Mouse (Mus musculus): Measurements from ENCODE around the gene Eef1akmt4. TPM values are rescaled to one million over a fixed set of nuclear protein-coding genes. Genes with fewer than 3 reads are reported as not detected.

Eef1akmt4 gene
- total RNA-seq, 2 experiments from 2014 or later = 3.4 to 6.3 TPM

DNA sequence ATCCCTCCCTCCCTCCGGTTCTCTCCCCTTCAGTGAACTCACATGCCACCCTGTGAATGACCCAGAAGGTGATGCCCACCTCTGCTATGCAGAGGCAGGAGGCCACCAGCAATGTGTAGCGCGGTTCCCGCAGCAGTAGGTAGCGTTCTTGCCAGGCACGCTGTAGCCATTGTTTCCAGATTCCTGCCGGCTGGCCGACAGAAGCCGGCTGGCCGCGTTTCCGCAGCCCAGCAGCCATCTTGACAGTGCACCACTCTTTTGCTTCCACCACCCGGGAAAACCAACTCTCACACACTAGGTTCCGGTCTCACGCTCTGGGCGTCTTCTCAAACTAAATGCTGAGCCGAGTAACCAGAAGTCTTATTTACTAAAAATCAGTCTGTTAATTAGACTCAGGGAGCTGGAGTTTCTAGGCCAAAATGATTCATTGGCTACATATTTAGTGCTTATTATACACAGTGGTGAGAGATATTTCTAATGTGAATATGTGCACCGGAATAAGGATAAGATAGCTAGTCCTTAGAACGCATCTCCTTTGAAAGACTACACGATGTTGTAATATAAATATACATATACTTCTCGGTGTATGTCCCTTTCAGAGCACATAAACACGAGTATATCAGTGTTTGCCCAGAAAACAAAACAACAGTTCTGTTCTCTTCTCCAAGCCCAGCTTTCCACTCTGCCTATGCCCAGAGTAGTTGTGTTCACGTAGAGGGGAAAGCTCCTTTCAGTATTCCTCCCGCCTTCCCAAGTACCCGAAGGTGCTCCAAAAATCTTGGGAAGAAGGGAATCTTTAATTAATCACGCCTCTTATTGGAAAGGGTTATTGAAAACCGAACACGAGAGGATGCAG lies 664 bp upstream of the Eef1akmt4 start:
- intact Hi-C loops (cut with DNase I) = loop anchor here (2.0 to 5.0 kb wide), 2 partner anchors 40 to 73 kb away; partner anchors contain the start of genes Ap2m1 and Psmd2
- no peak for TF ChIP-seq CTCF (IDR thresholded peaks at IDR 0.05)
- Histone ChIP-seq H3K27ac (peak overlapping the region; percentile 93), H3K4me3 (peak overlapping the region; percentile 86)
- peak; percentile 77 for DNase-seq

DNA sequence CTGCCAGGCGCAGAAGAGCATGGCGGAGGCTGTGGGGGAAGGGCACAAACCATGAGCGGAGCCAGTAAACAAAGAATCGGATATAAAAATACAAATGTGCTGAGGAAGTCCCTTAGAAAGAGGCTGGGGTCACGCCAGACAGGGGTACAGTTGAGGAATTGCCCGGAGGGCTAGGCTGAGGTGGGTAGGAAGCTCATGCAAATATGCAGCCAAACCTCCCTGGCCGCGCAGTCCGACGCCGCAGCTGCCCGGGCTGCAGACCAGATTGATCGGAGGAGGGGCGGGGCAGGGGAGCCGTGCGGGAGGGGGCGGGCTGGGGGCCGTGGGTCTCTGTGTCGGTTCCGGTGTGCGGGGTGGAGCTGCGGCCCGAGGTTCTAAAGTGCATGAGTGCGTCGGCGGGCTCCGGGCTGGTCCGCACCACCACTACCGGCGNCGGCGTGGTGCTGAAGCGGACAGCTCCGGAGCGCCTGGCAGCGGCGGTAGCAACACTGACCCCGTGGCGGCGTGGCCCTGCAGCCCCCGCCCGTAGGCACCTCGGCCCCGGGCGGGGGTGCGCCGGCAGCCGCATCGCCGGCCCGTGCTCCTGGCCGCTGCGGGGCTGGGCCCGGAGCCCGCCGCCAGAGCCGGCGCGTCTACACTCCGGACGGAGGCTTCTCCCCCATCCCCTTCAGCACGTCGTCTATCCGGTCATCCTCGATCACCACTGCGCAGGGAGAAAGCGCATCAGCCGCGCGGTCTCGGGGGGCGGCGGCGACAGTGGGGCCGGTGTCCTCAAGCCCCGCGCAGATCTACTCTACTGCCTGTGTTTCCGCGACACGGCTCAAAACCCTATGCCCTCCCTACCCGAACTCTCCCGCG lies 8.4 kb downstream of the Eef1akmt4 start:
- Histone ChIP-seq H3K4me3 (peak overlapping the region; percentile 84), H3K27ac (no peak overlapping the region)
- intact Hi-C loops (cut with DNase I) = no loop called here
- TF ChIP-seq CTCF (IDR thresholded peaks at IDR 0.05) = no peak
- DNase-seq = peak; percentile 56

GRCm38 (mm10) chr16:20620399-20620735 lies 9.0 kb downstream of the Eef1akmt4 start:
- intact Hi-C loops (cut with DNase I) = no loop called here
- no peak for DNase-seq
- no peak for TF ChIP-seq CTCF (IDR thresholded peaks at IDR 0.05)
- peak overlapping the region; percentile 84 for H3K4me3 ChIP-seq
- H3K27ac ChIP-seq = no peak overlapping the region

GRCm38 (mm10) chr16:20620751-20621190 lies 9.4 kb downstream of the Eef1akmt4 start:
- peak overlapping the region; percentile 84 for H3K4me3 ChIP-seq
- H3K27ac ChIP-seq = no peak overlapping the region; the same call in 1 of the 2 replicates
- no peak for TF ChIP-seq CTCF (IDR thresholded peaks at IDR 0.05)
- intact Hi-C loops (cut with DNase I) = no loop called here
- DNase-seq = no peak

- Histone ChIP-seq H3K4me3 (peak within 1 kb of the TSS; percentile 84), H3K27ac (no peak within 1 kb of the TSS; the same call in 1 of the 2 replicates)
- TF ChIP-seq CTCF (IDR thresholded peaks at IDR 0.05) = no peak
- intact Hi-C loops (cut with DNase I) = no loop called here
- DNase-seq = peak; percentile 84
Observed at GRCm38 (mm10) chr16:20621191-20621990, 10.0 kb downstream of the Eef1akmt4 start, which contains the start of gene Camk2n2. Gene Camk2n2 (minus strand): TSS chr16:20621287.

DNA sequence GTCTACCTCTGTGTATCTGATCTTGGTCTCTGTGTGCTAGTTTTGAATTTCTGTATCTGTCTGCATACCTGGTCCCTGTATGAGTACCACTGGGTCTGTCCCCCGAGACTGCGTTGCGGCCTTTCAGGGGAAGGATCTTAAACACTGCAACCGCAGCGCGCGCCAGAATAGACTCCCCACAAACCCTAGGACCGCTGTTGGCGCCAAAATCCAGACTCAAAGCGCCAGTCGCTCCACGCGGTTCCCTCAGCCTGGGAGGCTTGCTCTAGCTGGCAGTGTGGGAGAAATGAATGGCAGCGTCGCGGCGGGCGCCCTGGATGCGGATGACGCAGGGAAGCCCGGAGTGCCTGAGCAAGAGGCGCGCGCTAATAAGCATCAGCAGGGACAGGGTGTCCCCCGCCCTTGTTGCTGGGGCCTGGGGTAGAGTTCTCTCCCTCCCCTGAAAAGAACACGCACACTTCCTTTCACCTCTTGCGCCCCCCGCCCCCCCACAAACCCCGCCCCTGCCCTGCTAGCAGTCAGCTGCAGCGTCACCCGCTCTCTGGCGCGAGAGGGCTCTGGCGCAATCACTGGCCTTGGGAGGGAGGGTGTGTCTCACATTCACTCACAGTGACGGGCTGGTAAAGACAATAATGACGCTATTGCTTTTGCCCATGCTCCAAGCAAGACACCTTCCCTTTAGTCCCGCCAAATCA lies 10.7 kb downstream of the Eef1akmt4 start:
- no peak overlapping the region for H3K27ac ChIP-seq
- intact Hi-C loops (cut with DNase I) = no loop called here

DNA sequence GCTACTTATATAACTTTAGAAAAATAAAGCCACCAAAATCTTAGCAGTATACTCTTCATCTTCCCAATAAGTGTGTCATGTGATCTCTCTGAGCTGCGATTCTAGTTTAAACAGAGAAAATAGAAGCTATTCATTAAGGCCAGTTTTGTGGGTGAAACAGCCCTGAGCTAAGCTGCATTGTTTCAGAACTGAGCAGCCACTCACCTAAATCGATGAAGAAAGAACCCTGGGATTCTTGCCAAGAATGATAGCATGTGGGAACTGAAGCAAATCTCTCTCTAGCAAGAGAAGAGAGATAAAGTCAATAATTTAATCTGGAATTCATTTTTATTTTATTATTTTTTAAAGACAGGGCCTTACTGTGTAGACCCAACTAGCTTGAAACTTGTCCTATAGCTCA lies 11.8 kb downstream of the Eef1akmt4 start:
- H3K4me3 ChIP-seq = no peak overlapping the region
- no peak for TF ChIP-seq CTCF (IDR thresholded peaks at IDR 0.05)
- no peak overlapping the region for H3K27ac ChIP-seq
- no peak for DNase-seq
- intact Hi-C loops (cut with DNase I) = no loop called here

More for the DNA sequence above, 10.7 kb downstream of the Eef1akmt4 start:
- TF ChIP-seq CTCF (IDR thresholded peaks at IDR 0.05) = no peak
- peak; percentile 76 for DNase-seq
- H3K4me3 ChIP-seq = peak overlapping the region; percentile 84

DNA sequence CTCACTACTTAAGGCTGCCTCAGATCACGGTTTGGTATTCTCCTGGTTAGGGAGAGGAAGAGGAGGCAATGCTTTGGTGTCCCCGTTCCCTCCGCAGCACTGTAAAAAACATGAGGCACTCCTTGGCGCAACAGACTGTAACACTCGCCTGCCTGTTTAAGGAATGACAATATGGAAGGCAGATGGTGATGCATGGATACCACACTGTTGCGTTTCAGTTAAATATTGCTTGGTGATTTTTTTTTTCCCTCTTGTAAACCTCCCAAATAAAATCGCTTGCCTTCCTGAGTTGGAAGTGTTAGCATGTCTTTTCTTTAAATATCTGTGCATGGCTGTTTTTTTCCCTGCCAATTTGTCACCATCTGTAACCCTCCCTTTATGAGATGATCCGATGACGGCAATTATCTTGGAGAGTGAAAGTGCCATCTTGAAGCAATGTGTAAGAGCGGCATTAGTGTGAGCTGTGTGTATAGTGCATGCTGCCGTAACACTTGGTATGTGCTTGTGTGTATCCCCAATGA lies 17.5 kb downstream of the Eef1akmt4 start:
- DNase-seq = no peak
- TF ChIP-seq CTCF (IDR thresholded peaks at IDR 0.05) = no peak
- H3K27ac ChIP-seq = no peak overlapping the region
- H3K4me3 ChIP-seq = no peak overlapping the region
- intact Hi-C loops (cut with DNase I) = no loop called here

GRCm38 (mm10) chr16:20629731-20630634 lies 18.6 kb downstream of the Eef1akmt4 start, which contains the start of gene Ece2:
Gene Ece2 (plus strand): TSS chr16:20629828.
- peak within 1 kb of the TSS; percentile 71 for H3K4me3 ChIP-seq
- peak; percentile 35 for DNase-seq
- TF ChIP-seq CTCF (IDR thresholded peaks at IDR 0.05) = no peak
- H3K27ac ChIP-seq = no peak within 1 kb of the TSS
- intact Hi-C loops (cut with DNase I) = no loop called here

DNA sequence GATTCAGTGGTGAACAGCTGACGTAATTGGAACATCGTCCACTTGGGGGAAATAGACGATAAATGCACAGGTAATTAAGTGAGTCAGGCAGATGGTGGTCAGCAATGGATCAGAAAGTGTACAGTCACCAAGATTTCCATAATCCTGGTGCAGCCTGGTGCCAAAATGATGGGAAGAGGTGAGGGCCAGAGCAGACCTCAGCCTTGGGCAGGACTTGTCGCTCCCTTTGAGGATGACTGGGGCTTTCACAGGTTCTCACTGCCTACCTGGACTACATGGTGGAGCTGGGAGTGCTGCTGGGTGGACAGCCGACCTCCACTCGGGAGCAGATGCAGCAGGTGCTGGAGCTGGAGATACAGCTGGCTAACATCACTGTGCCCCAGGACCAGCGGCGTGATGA lies 26.0 kb downstream of the Eef1akmt4 start:
- intact Hi-C loops (cut with DNase I) = no loop called here
- H3K4me3 ChIP-seq = no peak overlapping the region
- no peak overlapping the region for H3K27ac ChIP-seq
- TF ChIP-seq CTCF (IDR thresholded peaks at IDR 0.05) = no peak
- no peak for DNase-seq

Measured in gastrocnemius, adult 2 months (tissue).